Mouse (Mus musculus): ENCODE data around the gene Fitm2. TPM values are rescaled to one million over a fixed set of nuclear protein-coding genes. Genes with fewer than 3 reads are reported as not detected.
A peak's percentile ranks its signal among the peaks of the same experiment; 100 is the strongest.

The Fitm2 gene
- total RNA-seq, 2 experiments from 2014 or later = 15.3 TPM

GRCm38 (mm10) chr2:163428346-163429011, 44.0 kb downstream of the Fitm2 start:
- intact Hi-C loops (cut with DNase I) = no loop called here
- no peak for DNase-seq

- intact Hi-C loops (cut with DNase I) = no loop called here
These were observed 47.8 kb downstream of the Fitm2 start, which contains the start of gene Oser1 for GRCm38 (mm10) chr2:163424597-163424996. Gene Oser1, minus strand, starts transcription at chr2:163424697.

GRCm38 (mm10) chr2:163422895-163423660, 49.4 kb downstream of the Fitm2 start:
- DNase-seq = no peak
- intact Hi-C loops (cut with DNase I) = no loop called here

More at GRCm38 (mm10) chr2:163424597-163424996, 47.8 kb downstream of the Fitm2 start, which contains the start of gene Oser1:
- no peak for DNase-seq

- no peak for DNase-seq
These were observed 52.0 kb downstream of the Fitm2 start for GRCm38 (mm10) chr2:163420366-163420886.

GRCm38 (mm10) chr2:163419346-163420045, 52.9 kb downstream of the Fitm2 start:
- DNase-seq = peak; percentile 99
- intact Hi-C loops (cut with DNase I) = no loop called here

More at GRCm38 (mm10) chr2:163420366-163420886, 52.0 kb downstream of the Fitm2 start:
- intact Hi-C loops (cut with DNase I) = no loop called here

GRCm38 (mm10) chr2:163418841-163419345, 53.5 kb downstream of the Fitm2 start:
- DNase-seq = no peak
- intact Hi-C loops (cut with DNase I) = no loop called here

GRCm38 (mm10) chr2:163417830-163418229, 54.6 kb downstream of the Fitm2 start:
- intact Hi-C loops (cut with DNase I) = no loop called here
- DNase-seq = no peak

GRCm38 (mm10) chr2:163417026-163417425, 55.4 kb downstream of the Fitm2 start:
- no peak for DNase-seq
- intact Hi-C loops (cut with DNase I) = no loop called here

Other genes with a start within 250 kb of the Fitm2 start
- under 1 TPM; 0.54 to 0.74 TPM for gene Jph2, start 74.6 kb downstream of the Fitm2 start, total RNA-seq (2021)
- 10 to 100 TPM; 23.3 to 23.7 TPM for gene Oser1, start 47.9 kb downstream of the Fitm2 start, total RNA-seq (2021)
- gene Gdap1l1, start 34.2 kb downstream of the Fitm2 start, total RNA-seq (2021) = 10 to 100 TPM; 90.8 to 98.3 TPM
- gene R3hdml, start 19.7 kb upstream of the Fitm2 start, total RNA-seq (2021) = under 1 TPM in 1 of 2 experiments, not detected in 1; 0.36 TPM
- gene Hnf4a, start 34.2 kb upstream of the Fitm2 start, total RNA-seq (2021) = not detected
- 10 to 100 TPM; 40.1 to 46.8 TPM for gene Ttpal, start 129.7 kb upstream of the Fitm2 start, total RNA-seq (2021)
- gene Serinc3, start 172.5 kb upstream of the Fitm2 start, total RNA-seq (2021) = 100 to 1,000 TPM; 138 to 139 TPM
- 10 to 100 TPM; 83.4 to 91.6 TPM for gene Pkig, start 185.8 kb upstream of the Fitm2 start, total RNA-seq (2021)